Comparison of ENCODE assay signal across 22 mouse cellular contexts in the genomic region with DNA sequence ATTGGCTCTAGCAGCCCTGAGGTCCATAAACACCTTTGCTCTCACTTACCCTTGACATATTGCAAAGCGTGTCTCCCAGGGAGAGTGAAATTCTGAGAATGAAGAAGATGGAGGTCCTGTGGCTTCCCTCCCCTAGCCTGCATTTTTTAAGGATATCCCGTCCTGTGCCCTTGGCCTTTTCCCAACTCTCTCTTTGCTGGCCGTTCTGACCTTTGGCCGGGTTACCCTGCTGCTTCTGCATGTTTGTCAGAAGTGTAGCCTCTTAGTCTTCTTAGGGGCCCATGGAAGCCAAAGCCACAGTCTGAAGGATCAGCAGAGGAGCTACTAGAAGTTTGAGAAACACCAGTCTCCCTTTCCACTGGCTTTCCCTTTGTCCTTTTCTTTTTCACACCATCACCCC.
DNase-seq lines count a peak whose midpoint lies in the region; ATAC-seq and TF ChIP-seq lines count a peak whose summit lies in the region.
"Had no signal": no experiment of that assay in that cellular context is flagged by ENCODE, and none has a peak within 500 bp of the region (broad histone marks: within the 10 kb centered on the region; RNA-seq: fewer than 3 reads in every experiment).

No protein-coding gene starts in this region.

- H3K4me2 ChIP-seq in kidney, embryonic 15.5 days: no peak overlapping the region
- no peak overlapping the region for H3K4me2 ChIP-seq in lung, embryonic 14.5 days
- no peak overlapping the region for H3K4me2 ChIP-seq in forebrain, embryonic 13.5 days
- H3K4me2 ChIP-seq: embryonic facial prominence, embryonic 15.5 days; hindbrain, embryonic 15.5 days; intestine, embryonic 15.5 days; liver, embryonic 11.5 days; neural tube, embryonic 15.5 days had no signal

- no peaks in the 10 kb centered on the region for H3K4me1 ChIP-seq in kidney, adult 2 months (ENCODE audit: control insufficient read depth, insufficient read depth, low read length)
- no peaks in the 10 kb centered on the region for H3K4me1 ChIP-seq in kidney, embryonic 15.5 days
- H3K4me1 ChIP-seq in lung, embryonic 14.5 days (ENCODE audit: insufficient read depth): no peaks in the 10 kb centered on the region
- no peaks in the 10 kb centered on the region for H3K4me1 ChIP-seq in lung, adult 2 months (ENCODE audit: control insufficient read depth, insufficient read depth, low read length)
- peaks cover 6% of the 10 kb centered on the region; the same call in 1 of the 2 replicates for H3K4me1 ChIP-seq in forebrain, embryonic 13.5 days
- H3K4me1 ChIP-seq: embryonic facial prominence, embryonic 15.5 days; hindbrain, embryonic 15.5 days; intestine, embryonic 15.5 days; neural tube, embryonic 15.5 days had no signal

- H3K27me3 ChIP-seq in kidney, adult 2 months (replicated peaks; ENCODE audit: control insufficient read depth, insufficient read depth, low read length): no peaks in the 10 kb centered on the region
- H3K27me3 ChIP-seq in kidney, embryonic 15.5 days: no peaks in the 10 kb centered on the region
- H3K27me3 ChIP-seq in lung, embryonic 14.5 days (ENCODE audit: insufficient read depth, low read length): no peaks in the 10 kb centered on the region
- H3K27me3 ChIP-seq in forebrain, embryonic 13.5 days: no peaks in the 10 kb centered on the region
- H3K27me3 ChIP-seq: hindbrain, embryonic 15.5 days; intestine, embryonic 15.5 days; neural tube, embryonic 15.5 days had no signal

- H3K36me3 ChIP-seq in kidney, adult 2 months (ENCODE audit: control insufficient read depth, insufficient read depth, low read length): no peaks in the 10 kb centered on the region
- no peaks in the 10 kb centered on the region for H3K36me3 ChIP-seq in kidney, embryonic 15.5 days
- no peaks in the 10 kb centered on the region for H3K36me3 ChIP-seq in lung, embryonic 14.5 days (ENCODE audit: insufficient read depth)
- no peaks in the 10 kb centered on the region for H3K36me3 ChIP-seq in forebrain, embryonic 13.5 days (ENCODE audit: poor library complexity, severe bottlenecking)
- H3K36me3 ChIP-seq: embryonic facial prominence, embryonic 15.5 days; forebrain, embryonic 10.5 days; hindbrain, embryonic 15.5 days; intestine, embryonic 15.5 days; neural tube, embryonic 15.5 days had no signal

- H3K27ac ChIP-seq in kidney, adult 2 months (ENCODE audit: insufficient read depth, low read depth, low read length): no peak overlapping the region
- H3K27ac ChIP-seq in kidney, embryonic 15.5 days: no peak overlapping the region
- H3K27ac ChIP-seq in lung, embryonic 14.5 days (ENCODE audit: low read depth): no peak overlapping the region
- no peak overlapping the region for H3K27ac ChIP-seq in forebrain, embryonic 13.5 days
- H3K27ac ChIP-seq: embryonic facial prominence, embryonic 15.5 days; forebrain, embryonic 10.5 days; heart, adult 2 months; hindbrain, embryonic 15.5 days; intestine, embryonic 15.5 days; layer of hippocampus, adult 2 months; neural tube, embryonic 15.5 days had no signal

- TF ChIP-seq CTCF in kidney, adult 2 months (conservative IDR thresholded peaks at IDR 0.05; ENCODE audit: insufficient read depth, insufficient read length, low read depth, low read length): no peak
- no peak for TF ChIP-seq CTCF in lung, embryonic 14.5 days (IDR thresholded peaks at IDR 0.05; ENCODE audit: low read depth)
- no peak for TF ChIP-seq CTCF in lung, adult 2 months (IDR thresholded peaks at IDR 0.05; ENCODE audit: insufficient read depth, low read length)

- no peak for TF ChIP-seq POLR2A in kidney, adult 2 months (IDR thresholded peaks at IDR 0.05; ENCODE audit: low read depth, low read length)
- no peak for TF ChIP-seq POLR2A in lung, adult 2 months (IDR thresholded peaks at IDR 0.05; ENCODE audit: borderline replicate concordance, extremely low read depth, low read depth, low read length)

- no peak for ATAC-seq in kidney, embryonic 15.5 days (replicated peaks; ENCODE audit: low FRiP score)
- no peak for ATAC-seq in lung, embryonic 14.5 days (ENCODE audit: insufficient read depth)
- ATAC-seq in forebrain, embryonic 13.5 days: no peak
- ATAC-seq: intestine, embryonic 15.5 days; midbrain, embryonic 16.5 days had no signal

- H3K9ac ChIP-seq in kidney, embryonic 15.5 days: no peak overlapping the region
- no peak overlapping the region for H3K9ac ChIP-seq in lung, embryonic 14.5 days
- H3K9ac ChIP-seq in forebrain, embryonic 13.5 days: no peak overlapping the region
- H3K9ac ChIP-seq: embryonic facial prominence, embryonic 15.5 days; hindbrain, embryonic 15.5 days; intestine, embryonic 15.5 days; neural tube, embryonic 15.5 days had no signal

- peak; percentile 59 for DNase-seq in kidney, adult 2 months
- peak; percentile 17 for DNase-seq in lung, embryonic 14.5 days
- DNase-seq in lung, adult 2 months: no peak
- peak; percentile 27 to 43 for DNase-seq in kidney, postnatal 25 days
- no peak for DNase-seq in spleen, adult 12 weeks (ENCODE audit: low spot score)
- DNase-seq: cerebellum, adult 11 months; cerebellum, postnatal 36 days; gastrocnemius, postnatal 10 days; heart, adult 2 months; heart, postnatal 4 days; layer of hippocampus, postnatal 36 days; thymus, postnatal 4 days had no signal

- H3K4me3 ChIP-seq in kidney, adult 2 months (ENCODE audit: insufficient read depth, low read depth, low read length): no peak overlapping the region
- no peak overlapping the region for H3K4me3 ChIP-seq in kidney, embryonic 15.5 days (replicated peaks)
- no peak overlapping the region for H3K4me3 ChIP-seq in lung, embryonic 14.5 days (ENCODE audit: low read depth, low read length)
- H3K4me3 ChIP-seq in lung, adult 2 months (replicated peaks; ENCODE audit: extremely low read depth, low read depth, low read length): no peak overlapping the region
- H3K4me3 ChIP-seq in forebrain, embryonic 13.5 days: no peak overlapping the region
- H3K4me3 ChIP-seq: embryonic facial prominence, embryonic 15.5 days; forebrain, embryonic 10.5 days; heart, adult 2 months; hindbrain, embryonic 15.5 days; intestine, embryonic 15.5 days; layer of hippocampus, adult 2 months; neural tube, embryonic 15.5 days had no signal

- H3K9me3 ChIP-seq in kidney, embryonic 15.5 days (replicated peaks): no peaks in the 10 kb centered on the region
- no peaks in the 10 kb centered on the region for H3K9me3 ChIP-seq in lung, embryonic 14.5 days (ENCODE audit: low read depth, low read length)
- no peaks in the 10 kb centered on the region for H3K9me3 ChIP-seq in forebrain, embryonic 13.5 days (replicated peaks)
- H3K9me3 ChIP-seq: embryonic facial prominence, embryonic 15.5 days; forebrain, embryonic 10.5 days; hindbrain, embryonic 15.5 days; intestine, embryonic 15.5 days; neural tube, embryonic 15.5 days had no signal

- WGBS in kidney, adult 2 months: 43% methylated on average over 4 of the region's 4 CpGs
- WGBS in kidney, embryonic 15.5 days: 52% methylated on average over 4 of the region's 4 CpGs
- 46% methylated on average over 4 of the region's 4 CpGs for WGBS in lung, embryonic 14.5 days
- 53% methylated on average over 4 of the region's 4 CpGs for WGBS in lung, adult 2 months
- 88% methylated on average over 4 of the region's 4 CpGs for WGBS in forebrain, embryonic 13.5 days

Comparison
In these comparisons a context has a peak if more than half of its experiments do, and no peak if none do; other contexts are left out.
1. DNase-seq: peak in kidney, adult 2 months (single experiment), lung, embryonic 14.5 days (single experiment) and kidney, postnatal 25 days (2 of 2); none in lung, adult 2 months (single experiment) and spleen, adult 12 weeks (single experiment).